ENCODE assay signal across 8 mouse cellular contexts in the genomic region with DNA sequence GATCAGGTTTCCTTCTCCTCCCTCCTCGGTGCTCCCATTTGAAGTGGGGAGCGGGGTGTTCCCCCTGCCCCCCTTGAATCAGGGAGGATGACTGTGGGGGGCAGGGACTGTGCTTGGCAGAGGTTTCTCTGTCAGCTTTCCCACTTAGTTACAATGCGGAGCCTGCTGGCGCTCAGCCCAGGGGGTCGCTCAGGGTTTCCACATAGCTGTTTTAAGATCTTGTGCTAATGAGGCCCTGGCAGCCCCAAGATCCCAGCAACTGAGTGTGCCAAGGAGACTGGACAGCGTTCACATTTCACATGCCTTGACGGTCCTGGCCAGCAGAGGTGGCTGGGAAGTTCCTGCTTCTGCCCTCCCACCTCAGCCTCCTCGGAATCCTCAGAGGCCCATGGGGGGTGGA.
DNase-seq lines count a peak whose midpoint lies in the region; ATAC-seq lines count a peak whose summit lies in the region.

No protein-coding gene starts in this region.

- no peak overlapping the region for H3K4me2 ChIP-seq in forebrain, embryonic 12.5 days
- H3K4me2 ChIP-seq in intestine, embryonic 16.5 days (ENCODE audit: low read depth, low read length), result no peak overlapping the region
- no peak overlapping the region for H3K4me2 ChIP-seq in neural tube, embryonic 14.5 days (ENCODE audit: low read depth, low read length)

- peak; percentile 62 for ATAC-seq in forebrain, embryonic 12.5 days (ENCODE audit: low FRiP score)
- peak; percentile 35 for ATAC-seq in intestine, embryonic 16.5 days
- ATAC-seq in neural tube, embryonic 14.5 days (ENCODE audit: low read depth), result peak; percentile 36; the same call in 1 of the 2 replicates

- DNase-seq in gastrocnemius, postnatal 10 days, result peak; percentile 55
- no peak for DNase-seq in gastrocnemius, postnatal 36 days
- peak; percentile 56 for DNase-seq in 3T3-L1 (ENCODE audit: low read depth, low spot score)
- DNase-seq in adrenal gland, adult 8-10 months, result no peak
- DNase-seq in embryo, embryonic 10 days (ENCODE audit: low spot score), result no peak

- H3K9me3 ChIP-seq in forebrain, embryonic 12.5 days, result no peaks in the 10 kb centered on the region
- H3K9me3 ChIP-seq in intestine, embryonic 16.5 days (ENCODE audit: control insufficient read depth, low read length), result no peaks in the 10 kb centered on the region
- H3K9me3 ChIP-seq in neural tube, embryonic 14.5 days (ENCODE audit: control insufficient read depth, low read length), result no peaks in the 10 kb centered on the region

- 14% methylated on average over 8 of the region's 8 CpGs for WGBS in forebrain, embryonic 12.5 days
- 23% methylated on average over 8 of the region's 8 CpGs for WGBS in intestine, embryonic 16.5 days
- WGBS in neural tube, embryonic 14.5 days, result 15% methylated on average over 8 of the region's 8 CpGs

- H3K36me3 ChIP-seq in forebrain, embryonic 12.5 days (replicated peaks), result no peaks in the 10 kb centered on the region
- no peaks in the 10 kb centered on the region for H3K36me3 ChIP-seq in intestine, embryonic 16.5 days (ENCODE audit: control insufficient read depth, insufficient read depth, low read length)
- H3K36me3 ChIP-seq in neural tube, embryonic 14.5 days (ENCODE audit: control insufficient read depth, insufficient read depth, low read length), result no peaks in the 10 kb centered on the region

- intact Hi-C loops in gastrocnemius, postnatal 36 days (cut with DNase I), result no loop called here

- no peak overlapping the region for H3K4me3 ChIP-seq in forebrain, embryonic 12.5 days (replicated peaks)
- no peak overlapping the region for H3K4me3 ChIP-seq in intestine, embryonic 16.5 days (ENCODE audit: low read length)
- H3K4me3 ChIP-seq in neural tube, embryonic 14.5 days (ENCODE audit: low read depth, low read length), result no peak overlapping the region

- 0 out of 2 replicates have a peak overlapping the region, but pooled peaks have one; percentile 5 for H3K9ac ChIP-seq in forebrain, embryonic 12.5 days
- no peak overlapping the region for H3K9ac ChIP-seq in intestine, embryonic 16.5 days (ENCODE audit: low read depth, low read length)
- no peak overlapping the region for H3K9ac ChIP-seq in neural tube, embryonic 14.5 days (replicated peaks; ENCODE audit: low read depth, low read length)

- peak overlapping the region; percentile 76 for H3K27ac ChIP-seq in forebrain, embryonic 12.5 days
- H3K27ac ChIP-seq in intestine, embryonic 16.5 days (ENCODE audit: low read length), result peak overlapping the region; percentile 45; the same call in 1 of the 2 replicates
- H3K27ac ChIP-seq in neural tube, embryonic 14.5 days (ENCODE audit: low read depth, low read length), result no peak overlapping the region; the same call in 1 of the 2 replicates

- H3K4me1 ChIP-seq in forebrain, embryonic 12.5 days, result peaks cover 55% of the 10 kb centered on the region
- H3K4me1 ChIP-seq in intestine, embryonic 16.5 days (ENCODE audit: control insufficient read depth, insufficient read depth, low read length), result peaks cover 33% of the 10 kb centered on the region
- H3K4me1 ChIP-seq in neural tube, embryonic 14.5 days (ENCODE audit: control insufficient read depth, insufficient read depth, low read length), result peaks cover 27% of the 10 kb centered on the region

- peaks cover 19% of the 10 kb centered on the region; the same call in 1 of the 2 replicates for H3K27me3 ChIP-seq in forebrain, embryonic 12.5 days
- H3K27me3 ChIP-seq in intestine, embryonic 16.5 days (replicated peaks; ENCODE audit: control insufficient read depth, insufficient read depth, low read length), result no peaks in the 10 kb centered on the region
- no peaks in the 10 kb centered on the region for H3K27me3 ChIP-seq in neural tube, embryonic 14.5 days (ENCODE audit: control insufficient read depth, insufficient read depth, low read length)

Comparison
In these comparisons a context has a peak if more than half of its experiments do, and no peak if none do; other contexts are left out.
1. DNase-seq: peak in gastrocnemius, postnatal 10 days (single experiment) and 3T3-L1 (single experiment); none in gastrocnemius, postnatal 36 days (0 of 2), adrenal gland, adult 8-10 months (single experiment) and embryo, embryonic 10 days (single experiment).
2. Peak in every context shown above with its lines, with median percentiles within 50 percentile points of each other: ATAC-seq.